Mouse (Mus musculus) forebrain, embryonic 16.5 days (tissue): ENCODE data around the gene Gzmd. TPM values are rescaled to one million over a fixed set of nuclear protein-coding genes. Genes with fewer than 3 reads are reported as not detected.
"Not testable (repeated sequence)": the region's sequence is repeated elsewhere in the genome, so short reads cannot be mapped to it uniquely, and the experiment has no call there.

Source experiments
- ATAC-seq: fragments of 200-750 bp; cut with Nextera tagmentation; 2 replicates; pipeline ENCODE4 v1.8.0; 2017; ENCODE audit warnings: mild to moderate bottlenecking, moderate library complexity
- H3K27ac ChIP-seq: fragments of 300-500 bp; sonication (generic); 2 replicates; pipeline ENCODE4 v1.5.1; 2014; ENCODE audit warnings: low read length, control low read depth
- H3K27me3 ChIP-seq: fragments of 300-500 bp; sonication (generic); replicated peaks from 2 replicates; pipeline ENCODE4 v1.6.1; 2014; ENCODE audit warnings: low read length; ENCODE audit not compliant: control insufficient read depth, insufficient read depth
- H3K36me3 ChIP-seq: fragments of 300-500 bp; sonication (generic); 2 replicates; pipeline ENCODE4 v1.6.1; 2014; ENCODE audit not compliant: control insufficient read depth, insufficient read depth
- H3K4me1 ChIP-seq: fragments of 300-500 bp; sonication (generic); replicated peaks from 2 replicates; pipeline ENCODE4 v1.6.1; 2014; ENCODE audit warnings: low read length; ENCODE audit not compliant: control insufficient read depth, insufficient read depth
- H3K4me2 ChIP-seq: fragments of 300-500 bp; sonication (generic); 2 replicates; pipeline ENCODE4 v1.6.1; 2014; ENCODE audit warnings: mild to moderate bottlenecking, low read length, control low read depth
- H3K4me3 ChIP-seq: fragments of 300-500 bp; sonication (generic); replicated peaks from 2 replicates; pipeline ENCODE4 v1.5.1; 2014; ENCODE audit warnings: mild to moderate bottlenecking, low read length, control low read depth
- H3K9ac ChIP-seq: fragments of 300-500 bp; sonication (generic); replicated peaks from 2 replicates; pipeline ENCODE4 v1.6.1; 2014; ENCODE audit warnings: low read depth, low read length, control low read depth
- H3K9me3 ChIP-seq: fragments of 300-500 bp; sonication (generic); 2 replicates; pipeline ENCODE4 v1.6.1; 2016; ENCODE audit warnings: low read length; ENCODE audit not compliant: control insufficient read depth
- WGBS: fragments of 180-500 bp; shearing (Covaris S2); extraction: QIAGEN DNeasy Blood & Tissue Kit; methylation state at CpG from one replicate; pipeline ENCODE4 v1.1.7; 2014; 5-methylcytosine and 5-hydroxymethylcytosine counted together
- polyA plus RNA-seq: library from polyadenylated mRNA; unstranded; fragments of >200 nt; fragmentation: Nextera tagmentation; extraction: Ambion mirVana; gene quantifications from 2 replicates; pipeline ENCODE4 v1.2.1, GENCODE M21; 2015

Gene Gzmd
- polyA plus RNA-seq, 1 experiment from 2014 or later = not detected

DNA sequence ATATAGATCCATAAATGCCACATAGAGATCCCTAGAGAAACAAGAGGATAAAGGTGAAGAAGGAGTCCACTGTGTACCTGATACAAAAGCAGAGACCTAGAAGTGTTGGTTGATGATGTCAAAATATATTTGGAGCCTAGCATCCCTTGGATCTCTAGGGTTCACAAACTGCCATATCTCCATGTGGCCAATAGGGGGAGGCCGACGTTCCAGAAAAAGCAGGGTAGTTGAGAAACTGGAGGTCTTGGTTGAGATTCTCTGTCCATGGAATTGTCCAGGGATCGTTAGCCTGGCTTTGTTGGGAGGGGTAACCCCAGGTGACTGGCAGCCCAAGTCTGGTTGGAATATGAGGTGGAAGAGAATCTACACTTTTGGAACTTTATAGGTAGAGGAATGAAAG lies 4.1 kb downstream of the Gzmd start:
- Histone ChIP-seq H3K9ac (no peak overlapping the region), H3K27ac (no peak overlapping the region), H3K27me3 (no peaks in the 10 kb centered on the region), H3K36me3 (no peaks in the 10 kb centered on the region), H3K4me2 (no peak overlapping the region), H3K4me1 (no peaks in the 10 kb centered on the region), H3K9me3 (no peaks in the 10 kb centered on the region), H3K4me3 (no peak overlapping the region)
- ATAC-seq = no peak
- WGBS = 48% methylated on average over 3 of the region's 3 CpGs

GRCm38 (mm10) chr14:56123516-56123915 lies 8.9 kb downstream of the Gzmd start:
- no peak overlapping the region for H3K9ac ChIP-seq
- ATAC-seq = no peak
- no peak overlapping the region for H3K4me3 ChIP-seq
- WGBS = 84% methylated on average over 3 of the region's 3 CpGs
- H3K36me3 ChIP-seq = no peaks in the 10 kb centered on the region
- H3K27ac ChIP-seq = no peak overlapping the region
- no peaks in the 10 kb centered on the region for H3K4me1 ChIP-seq
- no peaks in the 10 kb centered on the region for H3K9me3 ChIP-seq
- no peak overlapping the region for H3K4me2 ChIP-seq
- H3K27me3 ChIP-seq = no peaks in the 10 kb centered on the region

- no peak within 1 kb of the TSS for H3K9ac ChIP-seq
- no peaks in the 10 kb centered on the region for H3K9me3 ChIP-seq
- no peak within 1 kb of the TSS for H3K4me3 ChIP-seq
- no peaks in the 10 kb centered on the region for H3K4me1 ChIP-seq
- no peaks in the 10 kb centered on the region for H3K36me3 ChIP-seq
- H3K27ac ChIP-seq = no peak within 1 kb of the TSS
- H3K27me3 ChIP-seq = no peaks in the 10 kb centered on the region
- H3K4me2 ChIP-seq = no peak within 1 kb of the TSS
- no peak for ATAC-seq
These were observed 11.9 kb downstream of the Gzmd start, which contains the start of gene Gzme for GRCm38 (mm10) chr14:56120525-56120924. Gzme (minus strand) TSS chr14:56120625.

DNA sequence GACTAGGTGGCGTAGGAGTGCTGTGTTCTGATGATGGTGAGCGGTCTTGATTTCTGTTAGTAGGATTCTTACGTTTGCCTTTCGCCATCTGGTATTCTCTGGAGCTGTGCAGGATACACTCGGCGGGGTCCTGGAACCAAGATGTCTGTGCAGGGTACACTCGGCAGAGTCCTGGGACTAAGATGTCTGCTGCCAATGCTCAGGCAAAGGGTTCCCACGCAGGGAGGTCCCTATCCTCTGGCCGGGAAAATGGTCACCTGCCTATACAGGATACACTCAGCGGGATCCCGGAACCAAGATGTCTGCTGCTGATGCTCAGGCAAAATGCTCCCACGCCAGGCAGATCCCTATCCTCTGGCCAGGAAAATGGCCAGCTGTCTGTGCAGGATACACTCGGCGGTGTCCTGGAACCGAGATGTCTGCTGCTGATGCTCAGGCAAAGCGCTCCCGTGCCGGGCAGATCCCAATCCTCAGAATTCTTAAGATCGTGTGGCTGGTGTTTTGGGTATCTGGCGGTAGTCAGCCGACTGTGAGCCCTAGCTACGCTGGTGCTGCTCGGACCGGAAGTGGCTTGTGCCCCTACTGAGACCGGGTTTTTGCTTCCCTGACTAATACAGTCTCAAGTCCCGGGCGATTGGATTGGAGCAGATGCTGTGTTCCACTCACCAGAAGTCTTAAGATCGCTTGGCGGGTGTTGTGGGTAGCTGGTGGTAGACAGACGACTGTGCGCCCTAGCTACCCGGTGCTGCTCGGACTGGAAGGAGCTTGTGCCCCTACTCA lies 16.7 kb downstream of the Gzmd start:
- H3K4me2 ChIP-seq, H3K27me3 ChIP-seq, H3K36me3 ChIP-seq, H3K27ac ChIP-seq, H3K9ac ChIP-seq, H3K4me1 ChIP-seq, H3K9me3 ChIP-seq, ATAC-seq, H3K4me3 ChIP-seq: not testable (repeated sequence)
- WGBS = 94% methylated on average over 33 of the region's 33 CpGs

DNA sequence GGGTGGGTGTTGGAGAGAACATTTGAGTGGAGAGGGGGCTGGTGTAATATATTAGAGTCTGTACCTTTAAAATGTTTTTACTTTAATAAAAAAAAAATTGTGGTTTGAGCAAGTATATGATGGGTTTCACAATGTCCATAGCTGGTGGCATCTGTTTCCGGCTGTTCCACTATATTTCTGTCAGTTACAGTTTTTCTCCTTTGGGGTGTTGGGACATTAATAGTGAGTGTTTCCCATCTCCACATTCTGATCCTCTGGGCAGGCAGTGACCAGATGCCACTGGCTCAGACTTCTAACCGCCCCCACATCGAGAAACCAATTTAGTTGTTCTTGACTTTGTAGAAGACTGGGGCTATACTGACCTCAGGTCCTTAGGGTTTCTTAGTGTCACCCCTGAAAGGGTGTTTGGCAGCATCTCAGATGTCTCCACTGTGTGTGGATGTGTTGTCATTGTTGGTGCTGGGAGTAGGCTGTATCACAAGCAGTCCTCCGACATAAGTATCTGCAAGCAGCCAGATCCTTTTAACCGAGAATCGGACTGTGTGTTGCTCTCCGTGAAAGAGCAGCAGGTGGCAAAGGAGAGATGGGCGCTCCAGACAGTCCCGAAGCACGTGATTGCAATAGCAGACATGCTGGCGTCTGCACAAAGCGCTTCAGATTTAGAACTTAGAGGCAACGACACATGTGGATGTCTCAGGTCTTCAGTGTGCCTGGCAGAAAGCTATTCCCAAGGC lies 26.8 kb downstream of the Gzmd start:
- H3K9me3 ChIP-seq = no peaks in the 10 kb centered on the region
- no peak overlapping the region for H3K9ac ChIP-seq
- 81% methylated on average over 13 of the region's 13 CpGs for WGBS
- H3K27me3 ChIP-seq = no peaks in the 10 kb centered on the region
- H3K36me3 ChIP-seq = no peaks in the 10 kb centered on the region
- H3K4me3 ChIP-seq = no peak overlapping the region
- ATAC-seq = no peak
- no peak overlapping the region for H3K4me2 ChIP-seq
- no peak overlapping the region for H3K27ac ChIP-seq
- no peaks in the 10 kb centered on the region for H3K4me1 ChIP-seq

- 95% methylated on average over 5 of the region's 5 CpGs for WGBS
- ATAC-seq = no peak
These were observed 27.4 kb downstream of the Gzmd start for GRCm38 (mm10) chr14:56105016-56105415.

GRCm38 (mm10) chr14:56103452-56103851 lies 29.0 kb downstream of the Gzmd start:
- Histone ChIP-seq H3K4me1 (no peaks in the 10 kb centered on the region), H3K27me3 (no peaks in the 10 kb centered on the region), H3K9me3 (no peaks in the 10 kb centered on the region), H3K36me3 (no peaks in the 10 kb centered on the region), H3K9ac (no peak overlapping the region), H3K27ac (no peak overlapping the region), H3K4me3 (no peak overlapping the region), H3K4me2 (no peak overlapping the region)
- ATAC-seq = peak; percentile 74
- WGBS = 35% methylated on average over 3 of the region's 3 CpGs

More at GRCm38 (mm10) chr14:56105016-56105415, 27.4 kb downstream of the Gzmd start:
- no peak overlapping the region for H3K4me2 ChIP-seq
- no peaks in the 10 kb centered on the region for H3K9me3 ChIP-seq
- H3K4me1 ChIP-seq = no peaks in the 10 kb centered on the region
- H3K27me3 ChIP-seq = no peaks in the 10 kb centered on the region
- no peak overlapping the region for H3K9ac ChIP-seq
- no peaks in the 10 kb centered on the region for H3K36me3 ChIP-seq
- no peak overlapping the region for H3K4me3 ChIP-seq
- no peak overlapping the region for H3K27ac ChIP-seq

- H3K36me3 ChIP-seq = no peaks in the 10 kb centered on the region
- no peak within 1 kb of the TSS for H3K9ac ChIP-seq
- no peak within 1 kb of the TSS for H3K27ac ChIP-seq
- H3K4me1 ChIP-seq = no peaks in the 10 kb centered on the region
- no peaks in the 10 kb centered on the region for H3K9me3 ChIP-seq
- no peak for ATAC-seq
- H3K4me2 ChIP-seq = no peak within 1 kb of the TSS
- H3K27me3 ChIP-seq = no peaks in the 10 kb centered on the region
- no peak within 1 kb of the TSS for H3K4me3 ChIP-seq
- WGBS = 82% methylated on average over 10 of the region's 10 CpGs
These were observed 30.0 kb downstream of the Gzmd start, which contains the start of gene Ctsg for GRCm38 (mm10) chr14:56102386-56102785. Ctsg (minus strand) TSS chr14:56102574.

- 80% methylated on average over 4 of the region's 4 CpGs for WGBS
- no peak for ATAC-seq
These were observed 33.5 kb downstream of the Gzmd start for GRCm38 (mm10) chr14:56098940-56099339.

More at GRCm38 (mm10) chr14:56098940-56099339, 33.5 kb downstream of the Gzmd start:
- Histone ChIP-seq H3K9me3 (no peaks in the 10 kb centered on the region), H3K36me3 (no peaks in the 10 kb centered on the region), H3K27me3 (no peaks in the 10 kb centered on the region), H3K4me1 (no peaks in the 10 kb centered on the region), H3K4me3 (no peak overlapping the region), H3K4me2 (no peak overlapping the region), H3K27ac (no peak overlapping the region), H3K9ac (no peak overlapping the region)
